Mouse (Mus musculus) heart, embryonic 12.5 days (tissue): ENCODE data around the gene Mcts2. TPM values are rescaled to one million over a fixed set of nuclear protein-coding genes. Genes with fewer than 3 reads are reported as not detected.

Experiments
- ATAC-seq: fragments of 200-750 bp; cut with Nextera tagmentation; 2 replicates; pipeline ENCODE4 v1.8.0; 2017; ENCODE audit warnings: moderate TSS enrichment, moderate library complexity; ENCODE audit not compliant: insufficient number of reproducible peaks, low FRiP score
- H3K27ac ChIP-seq: fragments of 300-500 bp; sonication (generic); 2 replicates; pipeline ENCODE4 v1.5.1; 2016; ENCODE audit warnings: mild to moderate bottlenecking, moderate library complexity; ENCODE audit not compliant: poor library complexity, severe bottlenecking
- H3K27me3 ChIP-seq: fragments of 300-500 bp; sonication (generic); replicated peaks from 2 replicates; pipeline ENCODE4 v1.6.1; 2016; ENCODE audit warnings: mild to moderate bottlenecking, moderate library complexity
- H3K36me3 ChIP-seq: fragments of 300-500 bp; sonication (generic); 2 replicates; pipeline ENCODE4 v1.6.1; 2016; ENCODE audit warnings: mild to moderate bottlenecking, moderate library complexity
- H3K4me1 ChIP-seq: fragments of 300-500 bp; sonication (generic); replicated peaks from 2 replicates; pipeline ENCODE4 v1.6.1; 2016; ENCODE audit warnings: mild to moderate bottlenecking
- H3K4me2 ChIP-seq: fragments of 300-500 bp; sonication (generic); 2 replicates; pipeline ENCODE4 v1.6.1; 2016; ENCODE audit warnings: mild to moderate bottlenecking, moderate library complexity
- H3K4me3 ChIP-seq: fragments of 300-500 bp; sonication (generic); 2 replicates; pipeline ENCODE4 v1.5.1; 2016; ENCODE audit warnings: mild to moderate bottlenecking
- H3K9ac ChIP-seq: fragments of 300-500 bp; sonication (generic); 2 replicates; pipeline ENCODE4 v1.6.1; 2016; ENCODE audit warnings: mild to moderate bottlenecking, moderate library complexity
- H3K9me3 ChIP-seq: fragments of 300-500 bp; sonication (generic); replicated peaks from 2 replicates; pipeline ENCODE4 v1.6.1; 2016; ENCODE audit warnings: mild to moderate bottlenecking, moderate library complexity
- WGBS: fragments of 180-500 bp; shearing (Covaris S2); methylation state at CpG from one replicate; pipeline ENCODE4 v1.1.7; 2016; 5-methylcytosine and 5-hydroxymethylcytosine counted together
- polyA plus RNA-seq: library from polyadenylated mRNA; unstranded; fragments of >200 nt; fragmentation: Nextera tagmentation; extraction: Ambion mirVana; gene quantifications from 2 replicates; pipeline ENCODE4 v1.2.1, GENCODE M21; 2016

Gene Mcts2
- polyA plus RNA-seq, 1 experiment from 2014 or later, result 25.2 TPM

GRCm38 (mm10) chr2:152704811-152705370 lies 18.1 kb downstream of the Mcts2 start:
- H3K36me3 ChIP-seq, result peaks cover 63% of the 10 kb centered on the region
- ATAC-seq, result no peak
- WGBS, result 88% methylated on average over 14 of the region's 14 CpGs
- no peak overlapping the region for H3K4me3 ChIP-seq
- H3K9ac ChIP-seq, result no peak overlapping the region
- H3K9me3 ChIP-seq, result no peaks in the 10 kb centered on the region
- no peak overlapping the region for H3K4me2 ChIP-seq
- H3K27me3 ChIP-seq, result no peaks in the 10 kb centered on the region
- H3K27ac ChIP-seq, result peak overlapping the region; percentile 90; the same call in 1 of the 2 replicates
- peaks cover 31% of the 10 kb centered on the region for H3K4me1 ChIP-seq

- peak overlapping the region; percentile 39 for H3K9ac ChIP-seq
- no peaks in the 10 kb centered on the region for H3K27me3 ChIP-seq
- H3K27ac ChIP-seq, result peak overlapping the region; percentile 90
- no peak overlapping the region for H3K4me3 ChIP-seq
- peak; percentile 29; the same call in 1 of the 2 replicates for ATAC-seq
- H3K4me1 ChIP-seq, result peaks cover 31% of the 10 kb centered on the region
- H3K36me3 ChIP-seq, result peaks cover 51% of the 10 kb centered on the region
- no peak overlapping the region for H3K4me2 ChIP-seq
- no peaks in the 10 kb centered on the region for H3K9me3 ChIP-seq
- 73% methylated on average over 22 of the region's 22 CpGs for WGBS
Observed at GRCm38 (mm10) chr2:152705993-152706571, 19.2 kb downstream of the Mcts2 start.

GRCm38 (mm10) chr2:152707186-152707585 lies 20.4 kb downstream of the Mcts2 start:
- H3K9ac ChIP-seq, result peak overlapping the region; percentile 81
- H3K4me1 ChIP-seq, result peaks cover 31% of the 10 kb centered on the region
- no peaks in the 10 kb centered on the region for H3K27me3 ChIP-seq
- 6% methylated on average over 7 of the region's 7 CpGs for WGBS
- peaks cover 40% of the 10 kb centered on the region for H3K36me3 ChIP-seq
- H3K27ac ChIP-seq, result peak overlapping the region; percentile 90
- peak overlapping the region; percentile 78 for H3K4me2 ChIP-seq
- peak overlapping the region; percentile 51 for H3K4me3 ChIP-seq
- no peaks in the 10 kb centered on the region for H3K9me3 ChIP-seq
- no peak for ATAC-seq

GRCm38 (mm10) chr2:152707627-152708026 lies 20.8 kb downstream of the Mcts2 start:
- H3K36me3 ChIP-seq, result peaks cover 36% of the 10 kb centered on the region
- peak; percentile 93 for ATAC-seq
- 3% methylated on average over 30 of the region's 31 CpGs for WGBS
- peak overlapping the region; percentile 51 for H3K4me3 ChIP-seq
- H3K27ac ChIP-seq, result peak overlapping the region; percentile 90
- H3K4me2 ChIP-seq, result peak overlapping the region; percentile 78
- no peaks in the 10 kb centered on the region for H3K9me3 ChIP-seq
- no peaks in the 10 kb centered on the region for H3K27me3 ChIP-seq
- H3K9ac ChIP-seq, result peak overlapping the region; percentile 81
- peaks cover 31% of the 10 kb centered on the region for H3K4me1 ChIP-seq

GRCm38 (mm10) chr2:152709066-152709465 lies 22.2 kb downstream of the Mcts2 start:
- H3K4me1 ChIP-seq, result peaks cover 31% of the 10 kb centered on the region
- H3K27me3 ChIP-seq, result no peaks in the 10 kb centered on the region
- WGBS, result 75% methylated on average over 5 of the region's 5 CpGs
- H3K4me2 ChIP-seq, result no peak overlapping the region
- H3K9me3 ChIP-seq, result no peaks in the 10 kb centered on the region
- H3K27ac ChIP-seq, result no peak overlapping the region
- peaks cover 23% of the 10 kb centered on the region for H3K36me3 ChIP-seq
- H3K9ac ChIP-seq, result no peak overlapping the region
- no peak for ATAC-seq
- no peak overlapping the region for H3K4me3 ChIP-seq

GRCm38 (mm10) chr2:152716241-152716772 lies 29.5 kb downstream of the Mcts2 start:
- no peak overlapping the region for H3K4me3 ChIP-seq
- 64% methylated on average over 6 of the region's 6 CpGs for WGBS
- no peaks in the 10 kb centered on the region for H3K9me3 ChIP-seq
- no peak overlapping the region for H3K27ac ChIP-seq
- no peaks in the 10 kb centered on the region for H3K4me1 ChIP-seq
- no peaks in the 10 kb centered on the region for H3K36me3 ChIP-seq
- no peak overlapping the region for H3K4me2 ChIP-seq
- H3K9ac ChIP-seq, result no peak overlapping the region
- no peaks in the 10 kb centered on the region for H3K27me3 ChIP-seq
- no peak for ATAC-seq

GRCm38 (mm10) chr2:152717652-152718051 lies 30.8 kb downstream of the Mcts2 start:
- Histone ChIP-seq H3K27ac (no peak overlapping the region), H3K4me3 (no peak overlapping the region), H3K36me3 (no peaks in the 10 kb centered on the region), H3K4me2 (no peak overlapping the region), H3K9me3 (no peaks in the 10 kb centered on the region), H3K27me3 (no peaks in the 10 kb centered on the region), H3K4me1 (no peaks in the 10 kb centered on the region), H3K9ac (no peak overlapping the region)
- ATAC-seq, result no peak
- WGBS, result 64% methylated on average over 11 of the region's 11 CpGs

- H3K4me2 ChIP-seq, result no peak overlapping the region
- ATAC-seq, result 0 out of 2 replicates have a peak, but pooled peaks have one; percentile 15
- H3K9me3 ChIP-seq, result no peaks in the 10 kb centered on the region
- no peaks in the 10 kb centered on the region for H3K36me3 ChIP-seq
- no peak overlapping the region for H3K27ac ChIP-seq
- no peaks in the 10 kb centered on the region for H3K4me1 ChIP-seq
- H3K27me3 ChIP-seq, result no peaks in the 10 kb centered on the region
- H3K4me3 ChIP-seq, result no peak overlapping the region
- 45% methylated on average over 6 of the region's 6 CpGs for WGBS
- no peak overlapping the region for H3K9ac ChIP-seq
Observed at GRCm38 (mm10) chr2:152718076-152718475, 31.2 kb downstream of the Mcts2 start.

- peak overlapping the region; percentile 63 for H3K9ac ChIP-seq
- 4% methylated on average over 37 of the region's 37 CpGs for whole genome bisulfite sequencing
- no peaks in the 10 kb centered on the region for H3K27me3 ChIP-seq
- peak overlapping the region; percentile 91 for H3K4me2 ChIP-seq
- H3K4me3 ChIP-seq, result peak overlapping the region; percentile 50
- no peak overlapping the region; the same call in 1 of the 2 replicates for H3K27ac ChIP-seq
- H3K9me3 ChIP-seq, result no peaks in the 10 kb centered on the region
- ATAC-seq, result peak; percentile 35; the same call in 1 of the 2 replicates
- peaks cover 33% of the 10 kb centered on the region for H3K4me1 ChIP-seq
- H3K36me3 ChIP-seq, result no peaks in the 10 kb centered on the region
Observed at GRCm38 (mm10) chr2:152723651-152724331, 37.0 kb downstream of the Mcts2 start.

- H3K4me2 ChIP-seq, result peak overlapping the region; percentile 91
- H3K27ac ChIP-seq, result no peak overlapping the region
- H3K9me3 ChIP-seq, result no peaks in the 10 kb centered on the region
- H3K4me1 ChIP-seq, result peaks cover 38% of the 10 kb centered on the region
- no peak for ATAC-seq
- H3K4me3 ChIP-seq, result peak overlapping the region; percentile 50
- no peaks in the 10 kb centered on the region for H3K27me3 ChIP-seq
- no peaks in the 10 kb centered on the region for H3K36me3 ChIP-seq
- H3K9ac ChIP-seq, result 0 out of 2 replicates have a peak overlapping the region, but pooled peaks have one; percentile 63
- 58% methylated on average over 3 of the region's 3 CpGs for WGBS
Observed at GRCm38 (mm10) chr2:152724332-152724723, 37.5 kb downstream of the Mcts2 start.

- peaks cover 47% of the 10 kb centered on the region for H3K4me1 ChIP-seq
Observed at GRCm38 (mm10) chr2:152725178-152725750, 38.4 kb downstream of the Mcts2 start.

More at GRCm38 (mm10) chr2:152725178-152725750, 38.4 kb downstream of the Mcts2 start:
- no peaks in the 10 kb centered on the region for H3K36me3 ChIP-seq
- ATAC-seq, result no peak
- H3K9ac ChIP-seq, result no peak overlapping the region
- H3K27me3 ChIP-seq, result no peaks in the 10 kb centered on the region
- no peak overlapping the region for H3K27ac ChIP-seq
- WGBS, result 75% methylated on average over 15 of the region's 15 CpGs
- H3K4me2 ChIP-seq, result no peak overlapping the region
- H3K9me3 ChIP-seq, result no peaks in the 10 kb centered on the region
- no peak overlapping the region for H3K4me3 ChIP-seq
